Mouse (Mus musculus): ENCODE data around the gene Efna5. TPM values are rescaled to one million over a fixed set of nuclear protein-coding genes. Genes with fewer than 3 reads are reported as not detected.

The Efna5 gene
- polyA plus RNA-seq, 1 experiment from 2014 or later, result 56.7 TPM

- no peak overlapping the region for H3K27ac ChIP-seq (ENCODE audit: low read depth, low read length)
- H3K27me3 ChIP-seq (ENCODE audit: control insufficient read depth, insufficient read depth, low read length), result no peaks in the 10 kb centered on the region
- H3K36me3 ChIP-seq (ENCODE audit: control insufficient read depth, insufficient read depth, low read length), result no peaks in the 10 kb centered on the region
- 78% methylated on average over 6 of the region's 6 CpGs for WGBS
- H3K9ac ChIP-seq (ENCODE audit: low read depth, low read length), result no peak overlapping the region
- peaks cover 4% of the 10 kb centered on the region for H3K4me1 ChIP-seq (replicated peaks; ENCODE audit: control insufficient read depth, insufficient read depth, low read length)
- DNase-seq (ENCODE audit: low spot score), result no peak
- no peaks in the 10 kb centered on the region for H3K9me3 ChIP-seq (ENCODE audit: control insufficient read depth, low read length)
- ATAC-seq (ENCODE audit: low FRiP score), result no peak
- H3K4me3 ChIP-seq (ENCODE audit: low read depth, low read length), result no peak overlapping the region
- H3K4me2 ChIP-seq (replicated peaks; ENCODE audit: low read depth, low read length), result no peak overlapping the region
These were observed 141.1 kb downstream of the Efna5 start for GRCm38 (mm10) chr17:62739993-62740392.

GRCm38 (mm10) chr17:62737404-62737803, 143.7 kb downstream of the Efna5 start:
- ATAC-seq (ENCODE audit: low FRiP score) (peak; percentile 55; the same call in 1 of the 2 replicates), DNase-seq (ENCODE audit: low spot score) (no peak)
- Histone ChIP-seq H3K9ac (ENCODE audit: low read depth, low read length) (no peak overlapping the region), H3K4me2 (replicated peaks; ENCODE audit: low read depth, low read length) (no peak overlapping the region), H3K4me1 (replicated peaks; ENCODE audit: control insufficient read depth, insufficient read depth, low read length) (peaks cover 11% of the 10 kb centered on the region), H3K27me3 (ENCODE audit: control insufficient read depth, insufficient read depth, low read length) (no peaks in the 10 kb centered on the region), H3K9me3 (ENCODE audit: control insufficient read depth, low read length) (no peaks in the 10 kb centered on the region), H3K27ac (ENCODE audit: low read depth, low read length) (no peak overlapping the region), H3K4me3 (ENCODE audit: low read depth, low read length) (no peak overlapping the region), H3K36me3 (ENCODE audit: control insufficient read depth, insufficient read depth, low read length) (no peaks in the 10 kb centered on the region)
- 75% methylated on average over 6 of the region's 6 CpGs for WGBS

- Histone ChIP-seq H3K27ac (ENCODE audit: low read depth, low read length) (no peak overlapping the region), H3K4me1 (replicated peaks; ENCODE audit: control insufficient read depth, insufficient read depth, low read length) (peaks cover 11% of the 10 kb centered on the region), H3K36me3 (ENCODE audit: control insufficient read depth, insufficient read depth, low read length) (no peaks in the 10 kb centered on the region), H3K27me3 (ENCODE audit: control insufficient read depth, insufficient read depth, low read length) (no peaks in the 10 kb centered on the region), H3K9me3 (ENCODE audit: control insufficient read depth, low read length) (no peaks in the 10 kb centered on the region), H3K9ac (ENCODE audit: low read depth, low read length) (no peak overlapping the region), H3K4me2 (replicated peaks; ENCODE audit: low read depth, low read length) (no peak overlapping the region), H3K4me3 (ENCODE audit: low read depth, low read length) (no peak overlapping the region)
- DNase-seq (ENCODE audit: low spot score) (peak; percentile 48), ATAC-seq (ENCODE audit: low FRiP score) (peak; percentile 58)
- WGBS, result 14% methylated on average over 11 of the region's 11 CpGs
These were observed 145.2 kb downstream of the Efna5 start for GRCm38 (mm10) chr17:62735943-62736342.

GRCm38 (mm10) chr17:62734901-62735300, 146.2 kb downstream of the Efna5 start:
- H3K9ac ChIP-seq (ENCODE audit: low read depth, low read length), result no peak overlapping the region
- no peak overlapping the region for H3K4me3 ChIP-seq (ENCODE audit: low read depth, low read length)
- H3K4me2 ChIP-seq (replicated peaks; ENCODE audit: low read depth, low read length), result 0 out of 2 replicates have a peak overlapping the region, but pooled peaks have one; percentile 11
- H3K9me3 ChIP-seq (ENCODE audit: control insufficient read depth, low read length), result no peaks in the 10 kb centered on the region
- no peaks in the 10 kb centered on the region for H3K36me3 ChIP-seq (ENCODE audit: control insufficient read depth, insufficient read depth, low read length)
- DNase-seq (ENCODE audit: low spot score) (no peak), ATAC-seq (ENCODE audit: low FRiP score) (no peak)
- WGBS, result 11% methylated on average over 10 of the region's 10 CpGs
- H3K27me3 ChIP-seq (ENCODE audit: control insufficient read depth, insufficient read depth, low read length), result no peaks in the 10 kb centered on the region
- peaks cover 12% of the 10 kb centered on the region for H3K4me1 ChIP-seq (replicated peaks; ENCODE audit: control insufficient read depth, insufficient read depth, low read length)
- no peak overlapping the region; the same call in 1 of the 2 replicates for H3K27ac ChIP-seq (ENCODE audit: low read depth, low read length)

GRCm38 (mm10) chr17:62734067-62734466, 147.1 kb downstream of the Efna5 start:
- 34% methylated on average over 4 of the region's 4 CpGs for WGBS
- peaks cover 13% of the 10 kb centered on the region for H3K4me1 ChIP-seq (replicated peaks; ENCODE audit: control insufficient read depth, insufficient read depth, low read length)
- DNase-seq (ENCODE audit: low spot score), result peak; percentile 32
- peak; percentile 67 for ATAC-seq (ENCODE audit: low FRiP score)
- no peak overlapping the region for H3K27ac ChIP-seq (ENCODE audit: low read depth, low read length)
- H3K9me3 ChIP-seq (ENCODE audit: control insufficient read depth, low read length), result no peaks in the 10 kb centered on the region
- H3K36me3 ChIP-seq (ENCODE audit: control insufficient read depth, insufficient read depth, low read length), result no peaks in the 10 kb centered on the region
- H3K9ac ChIP-seq (ENCODE audit: low read depth, low read length), result no peak overlapping the region
- H3K27me3 ChIP-seq (ENCODE audit: control insufficient read depth, insufficient read depth, low read length), result no peaks in the 10 kb centered on the region
- H3K4me2 ChIP-seq (replicated peaks; ENCODE audit: low read depth, low read length), result no peak overlapping the region
- H3K4me3 ChIP-seq (ENCODE audit: low read depth, low read length), result no peak overlapping the region

- no peaks in the 10 kb centered on the region for H3K36me3 ChIP-seq (ENCODE audit: control insufficient read depth, insufficient read depth, low read length)
- H3K27me3 ChIP-seq (ENCODE audit: control insufficient read depth, insufficient read depth, low read length), result no peaks in the 10 kb centered on the region
- no peak for DNase-seq (ENCODE audit: low spot score)
- peaks cover 8% of the 10 kb centered on the region; the same call in 1 of the 2 replicates for H3K4me1 ChIP-seq (replicated peaks; ENCODE audit: control insufficient read depth, insufficient read depth, low read length)
- 69% methylated on average over 10 of the region's 10 CpGs for WGBS
- H3K9ac ChIP-seq (ENCODE audit: low read depth, low read length), result no peak overlapping the region
- no peak overlapping the region for H3K27ac ChIP-seq (ENCODE audit: low read depth, low read length)
- no peaks in the 10 kb centered on the region for H3K9me3 ChIP-seq (ENCODE audit: control insufficient read depth, low read length)
- ATAC-seq (ENCODE audit: low FRiP score), result no peak
- H3K4me3 ChIP-seq (ENCODE audit: low read depth, low read length), result no peak overlapping the region
- H3K4me2 ChIP-seq (replicated peaks; ENCODE audit: low read depth, low read length), result no peak overlapping the region
These were observed 151.2 kb downstream of the Efna5 start for GRCm38 (mm10) chr17:62729754-62730470.

- Histone ChIP-seq H3K9me3 (ENCODE audit: control insufficient read depth, low read length) (no peaks in the 10 kb centered on the region), H3K4me2 (replicated peaks; ENCODE audit: low read depth, low read length) (no peak overlapping the region), H3K27me3 (ENCODE audit: control insufficient read depth, insufficient read depth, low read length) (no peaks in the 10 kb centered on the region), H3K4me1 (replicated peaks; ENCODE audit: control insufficient read depth, insufficient read depth, low read length) (0 out of 2 replicates have a peak, but pooled peaks cover 2% of the 10 kb centered on the region), H3K36me3 (ENCODE audit: control insufficient read depth, insufficient read depth, low read length) (no peaks in the 10 kb centered on the region), H3K4me3 (ENCODE audit: low read depth, low read length) (no peak overlapping the region), H3K27ac (ENCODE audit: low read depth, low read length) (no peak overlapping the region), H3K9ac (ENCODE audit: low read depth, low read length) (no peak overlapping the region)
- DNase-seq (ENCODE audit: low spot score), result peak; percentile 42
- WGBS, result 37% methylated on average over 10 of the region's 10 CpGs
- peak; percentile 86; the same call in 1 of the 2 replicates for ATAC-seq (ENCODE audit: low FRiP score)
These were observed 152.8 kb downstream of the Efna5 start for GRCm38 (mm10) chr17:62728142-62728917.

- no peak overlapping the region for H3K4me3 ChIP-seq (ENCODE audit: low read depth, low read length)
- H3K27ac ChIP-seq (ENCODE audit: low read depth, low read length), result no peak overlapping the region
- H3K4me2 ChIP-seq (replicated peaks; ENCODE audit: low read depth, low read length), result no peak overlapping the region
- no peaks in the 10 kb centered on the region for H3K27me3 ChIP-seq (ENCODE audit: control insufficient read depth, insufficient read depth, low read length)
- H3K9me3 ChIP-seq (ENCODE audit: control insufficient read depth, low read length), result no peaks in the 10 kb centered on the region
- 0 out of 2 replicates have a peak, but pooled peaks cover 2% of the 10 kb centered on the region for H3K4me1 ChIP-seq (replicated peaks; ENCODE audit: control insufficient read depth, insufficient read depth, low read length)
- no peaks in the 10 kb centered on the region for H3K36me3 ChIP-seq (ENCODE audit: control insufficient read depth, insufficient read depth, low read length)
- ATAC-seq (ENCODE audit: low FRiP score), result no peak
- no peak for DNase-seq (ENCODE audit: low spot score)
- no peak overlapping the region for H3K9ac ChIP-seq (ENCODE audit: low read depth, low read length)
- 74% methylated on average over 5 of the region's 5 CpGs for WGBS
These were observed 155.0 kb downstream of the Efna5 start for GRCm38 (mm10) chr17:62726102-62726501.

All from hindbrain, embryonic 11.5 days (tissue).